Mouse (Mus musculus) right cerebral cortex, adult 2 months (tissue): ENCODE measurements around the gene Gm42517.

Experiments
- DNase-seq, 2 experiments: peaks; one replicate each; pipeline ENCODE4 v3.0.0; 2021 to 2022; ENCODE audit warnings: low spot score in 2 of 2

The Gm42517 gene

DNA sequence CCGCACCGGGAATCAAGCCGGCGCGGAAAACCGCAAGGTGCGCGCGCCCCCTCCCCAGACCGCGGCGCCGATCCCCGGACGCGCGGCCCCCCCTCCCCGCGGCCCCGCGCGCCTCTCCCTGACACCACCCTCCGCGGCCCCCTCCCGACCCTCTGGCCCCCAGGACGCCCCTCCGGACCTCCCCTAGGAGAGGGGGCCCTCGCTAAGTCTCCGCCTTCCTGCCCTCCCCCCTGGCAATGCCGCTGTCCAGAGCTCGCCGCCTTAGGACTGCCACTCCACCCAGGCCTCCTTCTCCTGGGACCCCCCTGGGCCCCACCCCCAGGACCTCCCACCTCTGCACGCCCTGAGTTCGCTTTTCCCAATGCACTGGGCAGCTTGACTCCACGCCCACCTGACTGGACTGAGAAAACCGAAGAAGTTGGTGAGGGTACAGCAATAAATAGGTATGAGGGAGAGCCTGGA, at the start of gene Gm42517:
Gene Gm42517, minus strand, starts transcription at position 52 of the 462 bp plus-strand sequence.
- DNase-seq: no peak

DNA sequence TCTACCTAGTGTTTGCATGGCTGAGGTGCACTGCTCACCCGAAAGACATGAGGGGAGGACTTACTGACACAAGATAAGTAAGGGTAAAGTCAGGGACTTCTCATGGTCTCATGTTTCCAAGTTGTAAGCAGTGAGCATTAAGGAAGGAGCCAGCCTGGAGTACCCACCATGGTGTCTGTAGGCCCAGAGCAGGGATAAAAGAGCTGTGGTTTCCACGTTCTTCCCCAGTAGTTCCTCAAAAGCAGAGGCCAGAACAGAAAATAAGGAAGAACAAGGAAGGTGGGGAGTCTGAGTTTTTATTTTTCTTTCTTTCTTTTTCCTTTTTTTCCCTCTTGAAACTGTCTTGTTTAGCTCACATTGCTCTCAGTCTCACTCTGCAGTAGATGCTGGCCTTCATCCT, 47.0 kb upstream of the Gm42517 start:
- no peak for DNase-seq

DNA sequence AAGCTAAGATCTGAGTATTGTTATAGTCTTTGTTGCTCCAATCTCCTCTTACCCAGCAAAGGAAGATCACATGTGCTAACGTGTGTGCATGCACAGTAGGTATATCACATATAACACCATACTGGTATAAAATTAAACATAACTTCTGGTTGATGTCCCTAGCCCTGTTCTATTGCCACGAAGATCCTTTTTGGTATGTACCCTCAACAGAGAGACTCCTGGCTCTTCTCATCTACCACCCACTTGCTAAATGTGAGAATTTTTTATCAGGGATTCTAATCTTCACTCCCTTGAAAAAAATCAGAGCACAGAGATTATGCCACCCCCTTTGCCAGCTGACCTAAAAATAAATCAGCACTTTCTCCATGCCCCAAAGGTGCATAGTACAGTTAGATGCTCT, 39.3 kb upstream of the Gm42517 start:
- DNase-seq: no peak

DNA sequence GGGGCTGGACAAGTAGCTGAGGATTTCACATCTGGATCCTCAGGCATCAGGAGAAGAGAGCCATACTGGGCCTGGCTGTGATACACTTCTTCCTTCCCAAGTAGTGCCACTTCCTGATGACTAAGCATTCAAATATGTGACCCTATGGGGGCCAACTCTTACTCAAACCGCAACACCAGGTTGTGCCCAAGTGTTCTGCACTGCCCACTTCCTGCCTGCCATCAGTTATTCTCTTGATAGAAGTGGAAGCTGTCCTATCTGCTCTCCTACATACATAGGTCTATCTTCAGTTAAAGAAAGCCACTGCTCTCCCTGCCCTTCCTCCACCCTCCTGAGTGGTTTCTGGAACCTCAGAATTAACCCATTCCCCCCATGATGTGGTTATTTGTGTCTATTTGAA, 37.7 kb upstream of the Gm42517 start:
- DNase-seq: no peak

DNA sequence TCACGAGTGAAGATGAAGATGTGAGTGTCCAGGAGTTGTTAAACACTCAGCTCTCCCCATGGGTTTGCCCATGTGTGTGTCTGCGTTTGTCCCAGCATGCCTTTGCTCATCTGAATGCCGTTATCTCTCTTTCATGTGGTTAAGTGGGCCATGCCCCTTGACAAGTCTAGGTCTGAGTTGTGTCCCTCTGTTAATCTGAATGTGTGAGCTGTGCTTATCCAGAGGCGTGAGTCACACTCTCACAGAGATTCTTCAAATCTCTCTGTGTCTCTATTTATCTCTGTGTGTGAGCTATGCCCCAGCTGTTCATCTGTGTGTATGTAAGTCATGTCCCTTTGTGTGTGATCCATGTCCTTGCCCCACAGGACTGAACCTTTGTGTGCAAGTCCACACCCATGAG, 35.7 kb upstream of the Gm42517 start:
- DNase-seq: no peak

DNA sequence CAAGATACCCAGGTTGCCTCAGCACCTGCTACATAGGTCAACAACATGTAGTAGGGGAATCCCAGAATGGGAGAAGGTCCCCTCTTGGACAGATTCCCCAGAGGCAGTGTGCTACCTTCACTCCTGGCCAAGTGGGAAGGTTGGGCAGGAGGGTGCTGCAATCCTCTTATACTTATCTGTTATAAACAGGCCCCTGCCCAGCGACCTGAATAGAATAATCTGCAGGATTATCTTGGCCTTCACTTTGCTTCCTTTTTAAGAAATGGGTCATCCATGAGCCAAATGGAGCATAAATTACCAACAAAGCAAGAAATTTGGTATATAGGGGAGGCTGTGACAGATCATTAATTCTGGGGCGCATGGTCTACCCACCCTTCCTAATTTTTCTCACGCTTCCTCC, 22.0 kb upstream of the Gm42517 start:
- no peak for DNase-seq

DNA sequence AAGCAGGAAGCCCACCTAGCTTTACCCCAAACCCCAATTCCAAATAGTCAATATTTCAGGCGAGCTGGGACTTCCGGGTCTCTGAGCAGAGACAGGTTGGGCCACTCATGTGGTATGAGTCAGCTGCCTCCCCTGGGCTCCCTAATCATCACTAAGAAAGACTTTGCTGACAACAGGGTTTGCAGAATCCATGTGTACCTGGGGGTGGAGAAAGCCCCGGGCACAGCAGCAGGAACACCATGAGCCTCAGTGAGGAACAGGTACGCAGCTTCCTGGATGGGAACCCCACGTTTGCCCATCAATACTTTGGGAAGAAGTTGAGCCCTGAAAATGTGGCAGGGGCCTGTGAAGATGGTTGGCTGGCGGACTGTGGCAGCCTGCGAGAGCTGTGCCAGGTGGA, 20.5 kb upstream of the Gm42517 start, which contains the start of gene Pde6b:
Gene Pde6b, plus strand, starts transcription at position 191 of the 400 bp plus-strand sequence.
- DNase-seq: no peak

DNA sequence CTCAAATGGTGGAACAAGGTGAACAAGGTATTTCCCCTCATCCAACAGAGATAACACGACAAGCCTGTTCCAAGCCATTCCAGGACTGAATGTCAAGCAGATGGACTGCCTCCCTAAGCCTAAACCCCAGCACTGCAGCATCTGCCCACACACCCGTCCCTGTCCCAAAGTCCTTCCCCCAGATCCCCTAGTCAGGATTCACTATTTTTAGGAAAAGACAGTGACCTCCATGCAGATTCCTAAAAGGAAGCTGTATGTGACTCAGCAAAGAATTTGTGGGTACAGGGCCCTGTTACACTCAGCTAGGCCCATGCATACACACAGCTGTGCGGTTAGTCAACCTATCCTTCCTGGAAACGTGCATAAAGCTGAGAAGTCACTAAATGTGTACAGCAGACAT, 18.7 kb upstream of the Gm42517 start:
- DNase-seq: no peak

DNA sequence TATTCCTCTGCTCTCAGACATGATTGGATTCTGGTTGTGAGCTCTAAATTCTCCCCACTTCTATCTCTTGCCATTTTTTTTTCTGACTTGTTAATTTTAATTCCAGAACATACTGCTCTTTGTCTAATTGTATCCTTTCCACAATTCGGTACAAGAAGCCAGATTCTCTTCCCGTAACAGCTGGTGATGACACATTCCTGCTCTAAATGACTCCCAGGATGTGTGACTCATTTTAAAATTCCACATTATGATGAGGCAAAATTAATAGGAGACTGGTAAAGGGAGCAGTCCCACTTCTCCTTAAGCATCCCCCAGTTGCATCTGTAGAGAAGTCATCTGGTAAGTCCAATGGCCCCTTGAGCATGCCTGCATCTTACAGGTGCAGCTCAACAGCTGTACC, 17.9 kb upstream of the Gm42517 start:
- DNase-seq: peak in 1 of 2 experiments; percentile 55

DNA sequence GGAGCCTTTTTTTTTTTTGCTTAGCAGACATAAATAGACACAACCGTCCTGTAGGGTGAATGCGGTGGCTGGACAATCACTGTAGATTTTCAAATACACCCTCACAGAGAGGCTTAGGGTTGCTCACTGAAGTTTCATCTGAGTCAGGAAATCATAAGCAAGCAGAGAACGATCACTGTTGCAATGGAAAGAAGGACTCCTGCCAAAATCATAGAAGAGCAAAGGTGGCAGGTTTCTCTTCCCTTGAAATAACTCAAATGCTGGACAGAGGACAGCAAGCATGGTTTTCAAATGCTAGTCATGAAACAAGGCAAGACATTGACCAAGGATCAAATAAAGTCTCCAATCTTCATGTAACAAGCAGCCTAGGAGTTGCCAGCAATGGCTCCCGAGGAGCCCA, 10.6 kb upstream of the Gm42517 start:
- DNase-seq: no peak

DNA sequence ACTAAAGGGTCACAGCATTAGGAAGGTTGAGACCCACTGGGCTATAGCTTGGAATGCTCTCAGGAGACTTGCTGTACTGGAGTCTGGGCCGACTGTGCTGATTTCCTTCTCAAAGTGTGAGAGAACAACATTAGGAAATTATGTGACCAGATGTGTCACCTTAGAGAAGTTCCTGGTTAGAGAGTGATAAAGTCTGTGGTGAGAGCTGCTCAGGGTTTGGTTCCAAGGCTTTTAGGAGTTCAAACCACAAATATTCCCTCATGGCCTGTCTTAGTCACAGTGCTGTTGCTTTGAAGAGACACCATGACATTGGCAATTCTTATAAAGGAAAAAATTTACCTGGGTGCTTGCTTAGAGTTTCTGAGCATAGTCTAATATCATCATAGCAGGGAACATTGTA, 8.3 kb upstream of the Gm42517 start:
- DNase-seq: no peak

DNA sequence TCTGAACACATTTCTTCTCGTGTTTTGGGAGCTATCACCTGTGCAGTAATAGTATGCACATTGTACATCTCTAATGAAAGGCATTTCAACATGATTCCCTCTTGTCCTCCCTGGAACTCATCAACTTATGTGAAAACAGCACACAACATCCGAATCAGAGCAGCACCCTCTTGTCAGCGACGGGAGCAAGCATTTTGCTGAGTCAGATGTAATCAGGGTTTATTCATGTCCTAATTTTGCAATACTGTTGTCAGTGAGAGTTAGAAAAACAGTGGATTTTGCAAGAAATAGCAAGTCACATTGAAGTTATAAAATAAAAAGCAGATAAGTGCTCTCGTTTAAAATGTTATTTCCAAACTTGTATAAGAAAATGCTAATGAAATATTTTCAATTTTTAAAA, 6.4 kb upstream of the Gm42517 start:
- DNase-seq: no peak

DNA sequence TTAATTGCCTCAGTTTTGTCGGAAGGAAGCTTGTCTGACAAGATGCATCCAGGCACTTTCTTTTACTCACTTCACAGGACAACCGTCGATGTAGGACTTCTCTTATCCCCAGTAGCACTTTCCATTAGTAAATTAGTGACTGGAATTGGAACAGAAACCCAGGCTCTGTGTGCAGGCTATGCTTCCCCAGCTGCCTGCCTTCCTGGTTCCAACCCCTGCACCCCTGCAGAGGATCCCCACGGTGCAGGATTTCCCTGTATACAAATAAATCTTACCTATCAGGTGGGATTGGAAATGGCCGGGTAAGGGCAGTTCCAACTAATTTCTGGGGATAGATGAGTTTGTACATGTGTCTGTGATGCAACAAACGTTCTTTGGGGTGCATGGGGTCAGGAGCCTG, 2.2 kb upstream of the Gm42517 start:
- DNase-seq: peak in 1 of 2 experiments; percentile 4

DNA sequence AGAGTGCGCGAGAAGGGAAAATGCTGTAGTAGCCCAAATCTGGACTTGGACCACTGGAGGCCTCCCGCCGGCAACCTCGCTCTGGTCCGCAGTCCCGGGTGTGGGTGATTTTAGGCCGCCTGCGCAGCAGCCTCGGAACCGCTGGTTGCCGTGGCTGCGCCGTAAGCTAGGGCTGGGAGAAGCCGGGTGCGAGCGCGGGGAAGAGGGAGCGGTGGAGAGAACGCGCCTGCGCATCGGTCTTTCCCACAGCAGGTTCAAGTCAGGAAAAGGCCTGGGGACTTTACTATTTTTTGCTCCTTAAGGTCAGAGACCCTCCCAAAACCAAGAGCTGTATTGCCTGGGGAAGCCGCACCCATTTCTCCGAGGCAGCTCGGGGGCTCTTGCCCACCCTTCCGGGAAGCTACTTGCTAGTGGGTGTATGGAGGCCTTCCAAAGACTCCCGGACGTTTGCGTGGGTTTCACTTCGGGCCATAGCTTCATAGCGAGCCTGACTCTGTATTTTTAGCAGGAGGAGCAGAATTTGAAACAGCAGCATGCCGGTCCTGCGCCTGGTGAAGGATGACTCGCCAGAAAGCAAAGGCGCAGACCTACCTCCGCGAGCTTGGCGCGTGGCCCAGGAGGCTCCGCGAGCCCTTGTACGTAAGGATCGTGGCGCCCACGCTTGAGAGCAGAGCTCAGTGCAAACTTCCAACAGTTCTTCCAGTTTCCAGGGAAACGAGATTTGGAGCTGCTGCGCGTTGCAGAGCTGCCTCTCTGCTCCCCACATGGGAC, 1.3 kb upstream of the Gm42517 start:
- DNase-seq: peak; percentile 94 to 95

DNA sequence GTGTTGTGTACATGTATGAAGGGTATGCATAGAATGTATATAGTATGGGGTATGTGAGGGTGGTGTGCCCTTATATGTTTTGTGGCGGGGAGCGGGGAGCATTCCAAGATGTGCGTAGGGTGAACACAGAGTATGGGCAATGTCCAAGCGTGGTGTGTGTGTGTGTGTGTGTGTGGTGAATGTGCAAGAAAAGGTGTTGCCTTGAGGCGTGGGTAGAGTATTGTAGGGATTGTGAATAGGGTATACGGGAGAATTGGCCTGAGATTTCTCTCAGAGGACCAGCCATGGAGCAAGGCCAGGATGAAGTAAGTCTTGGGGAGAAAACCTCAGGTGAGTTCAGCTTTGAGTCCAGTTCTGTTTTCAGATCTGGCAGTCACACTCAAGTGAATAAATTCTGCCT, 724 bp upstream of the Gm42517 start:
- DNase-seq: peak; percentile 50 to 68

DNA sequence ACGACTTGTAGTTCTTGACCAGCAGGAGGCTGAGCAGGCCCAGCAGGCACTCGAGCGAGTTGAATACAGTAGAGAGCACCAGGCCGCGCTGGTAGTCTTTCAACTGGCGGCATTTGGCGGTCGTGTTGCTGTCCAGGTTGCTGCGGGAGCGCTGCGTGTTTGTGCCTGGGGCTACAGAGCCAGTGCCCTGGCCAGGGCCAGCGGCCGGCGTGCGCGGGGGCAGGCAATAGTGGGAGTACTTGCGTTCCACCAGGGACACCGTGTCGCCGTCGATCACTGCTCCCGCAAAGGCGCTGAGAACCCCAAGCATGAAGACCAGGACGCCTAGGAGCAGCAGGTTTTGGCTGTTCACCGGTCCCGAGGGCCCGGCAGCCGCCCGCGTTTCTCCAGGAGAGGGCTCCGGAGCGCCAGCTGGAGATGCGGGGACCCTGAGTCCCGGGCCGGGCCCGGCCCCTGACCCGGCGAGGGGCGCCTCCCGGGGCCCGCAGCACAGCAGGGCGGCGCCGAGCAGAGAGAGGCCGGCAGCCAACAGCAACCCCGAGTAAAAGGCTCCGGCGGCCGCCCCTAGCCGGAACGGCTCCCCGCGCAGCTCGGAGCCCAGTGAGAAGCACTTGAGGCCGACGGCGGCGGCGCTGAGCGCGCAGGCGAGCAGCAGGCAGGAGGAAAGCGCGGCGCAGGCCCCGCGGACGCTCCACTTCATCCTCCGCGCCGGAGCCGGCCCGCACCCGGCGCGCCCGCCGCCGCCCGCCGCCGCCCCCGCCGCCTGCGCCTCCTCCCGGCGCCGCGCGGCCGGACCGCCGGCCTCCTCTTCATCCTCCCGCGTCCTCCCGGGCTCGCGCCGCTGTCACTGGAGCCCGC, 509 bp downstream of the Gm42517 start:
- DNase-seq: peak; percentile 54 to 64

DNA sequence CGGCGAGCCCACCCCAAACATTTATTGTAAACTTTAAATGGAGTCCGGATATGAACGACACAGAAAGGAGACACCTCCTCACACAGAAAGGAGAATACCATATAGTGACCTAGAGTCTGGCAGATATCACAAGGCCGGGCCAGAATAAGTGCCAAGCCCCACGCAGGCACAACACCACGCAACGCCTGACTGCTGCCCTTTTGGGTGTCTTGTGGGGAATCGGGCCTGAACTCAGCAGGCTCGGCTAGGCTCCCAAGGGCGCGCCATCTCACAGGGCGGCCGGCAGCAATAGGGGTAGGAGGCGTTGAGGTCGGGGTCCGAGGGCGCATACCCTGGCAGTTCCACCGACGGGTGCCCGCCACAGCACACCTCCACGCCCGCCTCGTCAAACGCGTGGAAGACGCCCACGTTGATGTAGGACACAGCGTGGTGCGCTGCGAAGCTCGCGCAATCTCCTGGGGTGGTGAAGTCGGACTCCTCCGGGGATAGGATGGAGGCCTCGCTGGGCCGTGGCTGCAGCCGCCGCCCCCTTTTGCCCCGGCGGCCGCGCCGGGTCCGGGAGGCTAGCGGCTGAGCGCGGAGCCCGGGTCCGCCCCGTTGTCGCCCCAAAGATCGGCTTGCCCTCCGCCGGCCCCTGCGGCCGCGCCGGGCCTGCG, 1.3 kb downstream of the Gm42517 start:
- peak in 1 of 2 experiments; percentile 39 for DNase-seq

DNA sequence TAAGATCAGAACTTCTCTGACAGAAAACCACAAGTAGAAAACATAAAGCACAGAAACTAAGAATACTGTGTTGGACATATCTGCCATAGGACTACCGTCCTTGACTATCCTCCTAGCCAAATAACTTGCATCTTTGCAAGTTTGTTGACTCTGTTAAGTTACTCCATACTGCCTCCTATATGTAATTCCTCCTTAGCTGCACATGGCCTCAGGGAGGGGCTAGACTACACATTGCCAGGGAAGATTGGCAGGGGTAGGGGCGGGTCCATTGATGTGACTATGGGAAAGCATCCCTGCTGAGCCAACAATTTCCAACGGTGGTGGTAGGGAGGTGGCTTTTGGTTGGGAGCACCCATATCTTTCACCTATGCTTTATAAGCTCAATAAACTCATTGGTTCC, 5.4 kb downstream of the Gm42517 start:
- peak in 1 of 2 experiments; percentile 14 for DNase-seq

DNA sequence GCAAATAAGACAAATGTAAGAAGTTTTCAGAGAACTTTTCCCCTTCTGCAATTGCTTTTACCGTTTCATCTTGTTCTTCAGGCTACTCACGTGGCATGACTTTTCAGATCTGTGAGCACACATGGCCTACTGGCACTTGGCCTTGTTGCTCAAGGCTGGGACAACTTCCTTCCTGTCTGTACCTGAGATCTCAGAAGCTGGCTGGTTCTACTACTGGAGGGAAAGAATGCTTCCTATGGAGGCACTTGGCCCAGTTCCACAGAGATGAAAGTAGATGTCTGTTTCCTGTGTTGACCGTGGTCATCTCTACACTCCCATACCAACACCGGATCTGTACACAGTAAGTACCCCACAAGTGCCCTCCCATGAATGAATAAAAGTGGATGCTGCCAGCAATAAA, 7.5 kb downstream of the Gm42517 start:
- DNase-seq: peak in 1 of 2 experiments; percentile 1

DNA sequence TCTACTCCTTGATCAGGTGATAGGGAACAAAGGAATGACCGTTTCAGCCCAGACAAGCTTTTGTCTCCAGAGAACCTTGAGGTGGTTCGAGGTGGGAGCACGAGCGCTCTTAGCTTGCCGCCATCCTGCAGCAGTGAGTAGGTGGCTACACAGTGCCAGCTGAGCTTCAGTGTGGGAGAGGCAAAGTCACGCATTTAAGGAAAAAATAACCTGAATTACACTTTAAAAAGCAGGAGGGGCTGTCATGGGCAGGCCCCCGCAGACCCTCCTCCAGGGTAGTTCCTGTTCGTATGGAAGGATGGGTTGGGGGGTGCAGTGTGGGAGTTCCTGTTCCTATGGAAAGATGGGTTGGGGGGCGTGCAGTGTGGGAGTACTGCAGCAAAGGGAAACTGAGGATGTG, 8.2 kb downstream of the Gm42517 start:
- peak; percentile 69 to 75 for DNase-seq

DNA sequence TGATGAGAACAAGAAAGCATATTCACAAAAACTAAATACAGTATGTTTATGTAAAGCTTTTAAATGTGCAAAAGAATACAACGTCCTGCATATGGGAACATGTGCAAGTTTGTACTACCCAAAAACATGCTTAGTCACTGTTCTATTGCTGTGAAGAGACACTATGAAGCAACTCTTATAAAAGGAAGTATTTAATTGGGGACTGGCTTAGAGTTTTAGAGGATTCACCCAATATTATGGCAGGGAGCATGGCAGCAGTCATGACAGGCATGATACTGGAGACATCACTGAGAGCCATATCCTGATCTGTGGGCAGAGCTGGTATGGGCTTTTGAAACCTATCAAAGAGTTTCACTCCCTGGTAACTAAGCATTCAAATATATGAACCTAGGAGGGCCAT, 9.9 kb downstream of the Gm42517 start:
- DNase-seq: no peak

DNA sequence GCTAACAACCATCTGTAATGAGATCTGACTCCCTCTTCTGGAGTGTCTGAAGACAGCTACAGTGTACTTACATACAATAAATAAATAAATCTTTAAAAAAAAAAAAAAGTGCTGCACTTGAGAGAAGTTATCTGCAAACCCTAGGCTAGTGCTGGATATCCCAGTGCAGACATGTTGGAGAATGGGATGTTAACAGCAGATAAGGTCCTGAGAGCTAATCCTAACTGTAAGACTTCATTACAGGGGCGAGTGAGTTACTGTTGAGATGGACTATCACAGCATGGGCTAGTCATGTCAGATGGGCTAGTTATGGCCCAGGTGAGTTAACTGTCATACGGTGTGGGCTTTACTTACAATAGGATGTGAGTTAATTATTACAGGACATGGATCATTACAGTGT, 13.7 kb downstream of the Gm42517 start:
- no peak for DNase-seq
